24 mouse cellular contexts compared by ENCODE assay signal in the genomic region with DNA sequence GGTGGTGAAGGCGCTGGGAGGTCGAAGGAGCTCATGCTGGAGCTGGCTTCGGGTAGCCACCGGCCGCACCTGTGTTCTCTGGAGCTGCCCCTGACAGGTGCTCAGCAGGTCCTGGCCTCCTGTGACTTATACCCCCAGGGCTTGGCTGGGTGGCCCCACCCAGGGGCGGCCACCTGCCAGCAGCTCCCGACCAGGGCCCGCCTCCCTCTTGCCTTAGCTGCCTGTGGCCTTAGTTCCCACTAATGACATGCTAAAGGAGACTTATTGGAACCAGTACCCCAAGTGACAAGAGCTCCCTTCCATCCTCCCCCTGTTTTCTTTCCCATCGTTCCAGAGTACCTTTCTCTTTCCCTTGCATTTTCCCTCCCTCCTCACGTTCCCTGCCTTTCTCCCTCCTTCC. TPM values are rescaled to one million over a fixed set of nuclear protein-coding genes. Genes with fewer than 3 reads are reported as not detected.
"Had no signal": no experiment of that assay in that cellular context is flagged by ENCODE, and none has a peak within 500 bp of the region (broad histone marks: within the 10 kb centered on the region; RNA-seq: fewer than 3 reads in every experiment).

TSS of gene Foxi1 (minus strand) at position 101 of the 400 bp plus-strand sequence.

- H3K4me2 ChIP-seq: limb, embryonic 13.5 days; liver, embryonic 12.5 days; liver, embryonic 15.5 days; lung, embryonic 15.5 days; midbrain, embryonic 13.5 days; neural tube, embryonic 13.5 days; stomach, embryonic 15.5 days had no signal

- H3K4me1 ChIP-seq: limb, embryonic 10.5 days; limb, embryonic 13.5 days; liver, embryonic 12.5 days; liver, embryonic 15.5 days; lung, embryonic 15.5 days; megakaryocyte, embryonic 14.5 days; midbrain, embryonic 13.5 days; neural tube, embryonic 13.5 days; stomach, embryonic 15.5 days had no signal

- H3K27me3 ChIP-seq: limb, embryonic 13.5 days; liver, embryonic 15.5 days; lung, embryonic 15.5 days; neural tube, embryonic 13.5 days; stomach, embryonic 15.5 days had no signal

- H3K4me3 ChIP-seq: layer of hippocampus, adult 2 months; limb, embryonic 10.5 days; limb, embryonic 13.5 days; liver, embryonic 12.5 days; liver, embryonic 15.5 days; lung, embryonic 15.5 days; megakaryocyte, embryonic 14.5 days; midbrain, embryonic 10.5 days; midbrain, embryonic 13.5 days; myocyte; neural tube, embryonic 13.5 days; stomach, embryonic 15.5 days had no signal

- H3K9ac ChIP-seq: limb, embryonic 13.5 days; liver, embryonic 12.5 days; liver, embryonic 15.5 days; lung, embryonic 15.5 days; midbrain, embryonic 13.5 days; neural tube, embryonic 13.5 days; stomach, embryonic 15.5 days had no signal

- H3K9me3 ChIP-seq: limb, embryonic 10.5 days; limb, embryonic 13.5 days; liver, embryonic 12.5 days; liver, embryonic 15.5 days; lung, embryonic 15.5 days; megakaryocyte, embryonic 14.5 days; midbrain, embryonic 10.5 days; midbrain, embryonic 13.5 days; neural tube, embryonic 13.5 days; stomach, embryonic 15.5 days had no signal

- H3K36me3 ChIP-seq: limb, embryonic 10.5 days; limb, embryonic 13.5 days; liver, embryonic 12.5 days; liver, embryonic 15.5 days; lung, embryonic 15.5 days; midbrain, embryonic 10.5 days; midbrain, embryonic 13.5 days; neural tube, embryonic 13.5 days; stomach, embryonic 15.5 days had no signal

- DNase-seq: layer of hippocampus, adult 9-11 months; liver; lung, adult 18-20 months; lung, postnatal 10 days; lung, postnatal 36 days; retina, postnatal 1 day; right cerebral cortex, postnatal 25 days; spleen, adult 18-20 months; thymus, postnatal 25 days had no signal

- H3K27ac ChIP-seq: layer of hippocampus, adult 2 months; limb, embryonic 10.5 days; limb, embryonic 13.5 days; liver, embryonic 12.5 days; liver, embryonic 15.5 days; lung, embryonic 15.5 days; midbrain, embryonic 10.5 days; midbrain, embryonic 13.5 days; neural tube, embryonic 13.5 days; stomach, embryonic 15.5 days had no signal

- ATAC-seq: intestine, postnatal 0 days; liver, embryonic 12.5 days; midbrain, embryonic 13.5 days; midbrain, embryonic 16.5 days had no signal

RNA-seq across cellular contexts. Expression of gene Foxi1, which starts in this region (rescaled TPM):
- polyA plus RNA-seq: intestine, postnatal 0 days; large intestine, adult 2 months; limb, embryonic 10.5 days; limb, embryonic 13.5 days; liver, embryonic 12.5 days; liver, embryonic 15.5 days; lung, embryonic 15.5 days; midbrain, embryonic 10.5 days; midbrain, embryonic 13.5 days; midbrain, embryonic 16.5 days; myocyte; neural tube, embryonic 13.5 days; stomach, embryonic 15.5 days had no signal
